Mouse (Mus musculus) yolk sac, embryonic 10.5 days (tissue): ENCODE results near the gene Chchd1.
A peak's percentile ranks its signal among the peaks of the same experiment; 100 is the strongest.
"Not testable (repeated sequence)": the region's sequence is repeated elsewhere in the genome, so short reads cannot be mapped to it uniquely, and the experiment has no call there.

Experiments
- DNase-seq: peaks from one replicate; pipeline ENCODE4 v3.0.0-alpha.2; 2017; ENCODE audit warnings: low spot score

Chchd1 gene

GRCm38 (mm10) chr14:20689009-20689408 is 13.8 kb upstream of the Chchd1 start:
- DNase-seq = no peak

GRCm38 (mm10) chr14:20691772-20692171 is 11.0 kb upstream of the Chchd1 start:
- DNase-seq = no peak

GRCm38 (mm10) chr14:20693589-20694101 is 9.2 kb upstream of the Chchd1 start:
- no peak for DNase-seq

DNA sequence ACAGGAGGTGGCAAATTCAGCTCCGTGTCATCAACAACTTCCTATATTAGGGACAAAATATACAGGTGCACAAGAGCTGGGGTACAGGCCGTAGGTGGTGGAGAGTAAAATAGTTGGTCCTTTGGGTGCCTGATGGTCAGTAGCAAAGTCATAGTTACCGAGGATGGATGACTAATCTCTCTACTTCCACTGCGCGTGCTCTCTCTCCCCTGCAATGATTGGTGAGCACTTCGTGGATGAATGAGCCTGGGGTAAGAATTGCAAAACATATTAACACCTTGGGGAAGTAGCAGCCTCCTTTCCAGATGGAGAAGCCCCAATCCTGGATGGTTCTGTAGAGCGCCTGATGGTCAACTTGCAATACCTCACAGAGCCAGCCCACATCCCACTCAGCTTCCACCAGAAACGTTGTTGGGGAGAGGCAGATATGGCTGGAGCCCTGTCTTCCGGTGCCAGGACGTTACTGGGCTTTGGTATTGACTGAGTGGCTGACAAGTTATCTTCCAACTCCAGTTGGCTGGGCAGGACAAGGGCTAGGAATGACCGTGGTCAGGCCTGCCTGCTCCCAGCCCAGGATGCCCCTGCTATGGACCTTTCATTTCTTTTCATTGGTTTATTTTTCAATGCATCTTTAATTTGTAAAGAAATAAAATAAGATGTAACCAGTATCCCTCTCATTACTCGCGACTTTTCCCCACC is 8.5 kb upstream of the Chchd1 start:
- no peak for DNase-seq

DNA sequence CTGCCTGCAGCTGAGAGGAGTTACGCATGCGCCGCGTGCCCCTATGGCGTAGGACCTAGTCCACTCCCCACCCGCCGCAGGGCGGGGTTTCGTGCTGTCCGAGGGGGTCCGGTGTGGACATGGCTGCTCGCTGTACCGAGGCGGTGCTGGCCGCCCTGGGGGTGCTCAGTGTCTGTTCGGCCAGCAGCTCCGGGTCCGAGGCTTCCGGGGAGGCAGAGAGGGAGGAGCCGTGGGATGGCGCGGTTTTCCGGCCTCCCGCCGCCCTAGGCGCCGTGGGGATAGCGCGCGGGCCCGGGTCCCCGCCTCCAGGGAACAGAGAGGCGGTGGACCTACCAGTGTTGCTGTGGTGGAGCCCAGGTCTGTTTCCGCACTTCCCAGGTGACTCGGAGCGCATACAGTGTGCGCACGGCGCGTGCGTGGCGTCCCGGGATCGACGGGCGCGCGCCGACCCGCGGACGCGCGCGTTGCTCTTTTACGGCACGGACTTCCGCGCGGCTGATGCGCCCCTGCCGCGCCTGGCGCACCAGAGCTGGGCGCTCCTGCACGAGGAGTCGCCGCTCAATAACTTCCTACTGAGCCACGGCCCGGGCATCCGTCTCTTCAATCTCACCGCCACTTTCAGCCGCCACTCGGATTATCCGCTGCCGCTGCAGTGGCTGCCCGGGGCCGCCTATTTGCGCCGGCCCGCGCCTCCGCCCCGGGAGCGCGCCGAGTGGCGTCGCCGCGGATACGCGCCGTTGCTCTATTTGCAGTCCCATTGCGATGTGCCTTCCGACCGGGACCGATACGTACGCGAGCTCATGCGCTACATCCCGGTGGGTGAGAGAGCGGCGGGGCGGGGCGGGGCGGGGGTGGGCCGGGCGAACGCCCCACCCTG is 7.7 kb upstream of the Chchd1 start, which contains the start of gene Fut11:
Gene Fut11 (plus strand): TSS at position 85 of the 877 bp plus-strand sequence.
- DNase-seq = peak; percentile 92

DNA sequence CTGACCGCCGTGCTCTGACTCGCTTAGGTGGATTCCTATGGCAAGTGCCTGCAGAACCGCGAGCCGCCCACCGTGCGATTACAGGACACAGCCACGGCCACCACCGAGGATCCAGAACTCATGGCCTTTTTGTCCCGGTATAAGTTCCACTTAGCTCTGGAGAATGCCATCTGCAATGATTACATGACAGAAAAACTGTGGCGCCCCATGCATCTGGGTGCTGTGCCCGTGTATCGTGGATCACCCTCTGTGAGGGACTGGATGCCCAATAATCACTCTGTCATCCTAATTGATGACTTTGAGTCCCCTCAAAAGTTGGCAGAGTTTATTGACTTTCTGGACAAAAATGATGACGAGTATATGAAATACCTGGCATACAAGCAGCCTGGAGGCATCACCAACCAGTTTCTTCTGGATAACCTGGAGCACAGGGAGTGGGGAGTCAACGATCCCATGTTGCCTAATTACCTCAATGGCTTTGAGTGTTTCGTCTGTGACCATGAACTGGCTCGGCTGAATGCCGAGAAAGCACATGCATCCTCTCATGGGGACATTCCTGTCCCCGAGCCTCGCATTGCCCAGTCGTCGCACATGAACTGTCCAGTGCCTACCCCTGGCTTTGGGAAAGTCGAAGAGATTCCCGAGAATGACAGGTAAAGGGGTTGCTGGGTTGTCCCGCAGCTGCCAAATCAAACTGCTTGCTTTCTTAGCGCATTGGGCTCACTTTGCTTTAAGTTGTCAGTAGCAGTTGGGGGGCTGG is 6.9 kb upstream of the Chchd1 start:
- DNase-seq = no peak

- no peak for DNase-seq
Observed at GRCm38 (mm10) chr14:20696986-20697385, 5.8 kb upstream of the Chchd1 start.

DNA sequence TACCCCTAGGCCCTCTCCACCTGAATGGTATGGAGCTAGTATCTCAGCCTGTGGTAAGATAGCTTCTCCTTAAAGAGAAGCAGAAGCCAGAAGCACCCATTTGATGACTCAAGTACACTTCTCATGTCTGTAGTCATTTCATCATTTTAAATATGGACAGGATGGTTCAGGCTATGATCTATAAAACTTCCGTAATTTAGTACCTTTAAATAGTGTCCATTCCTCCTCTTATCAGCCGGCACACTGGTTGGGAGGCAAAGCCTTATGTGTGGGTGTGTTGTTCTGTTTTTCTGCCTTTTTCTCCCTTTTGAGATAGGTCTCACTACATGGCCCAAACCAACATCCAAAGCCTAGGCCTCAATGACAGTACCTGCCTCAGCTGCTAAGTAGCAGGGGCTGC is 4.3 kb upstream of the Chchd1 start:
- no peak for DNase-seq

- DNase-seq = no peak
Observed at GRCm38 (mm10) chr14:20700362-20700761, 2.4 kb upstream of the Chchd1 start.

- no peak for DNase-seq
Observed at GRCm38 (mm10) chr14:20701554-20701953, 1.3 kb upstream of the Chchd1 start.

DNA sequence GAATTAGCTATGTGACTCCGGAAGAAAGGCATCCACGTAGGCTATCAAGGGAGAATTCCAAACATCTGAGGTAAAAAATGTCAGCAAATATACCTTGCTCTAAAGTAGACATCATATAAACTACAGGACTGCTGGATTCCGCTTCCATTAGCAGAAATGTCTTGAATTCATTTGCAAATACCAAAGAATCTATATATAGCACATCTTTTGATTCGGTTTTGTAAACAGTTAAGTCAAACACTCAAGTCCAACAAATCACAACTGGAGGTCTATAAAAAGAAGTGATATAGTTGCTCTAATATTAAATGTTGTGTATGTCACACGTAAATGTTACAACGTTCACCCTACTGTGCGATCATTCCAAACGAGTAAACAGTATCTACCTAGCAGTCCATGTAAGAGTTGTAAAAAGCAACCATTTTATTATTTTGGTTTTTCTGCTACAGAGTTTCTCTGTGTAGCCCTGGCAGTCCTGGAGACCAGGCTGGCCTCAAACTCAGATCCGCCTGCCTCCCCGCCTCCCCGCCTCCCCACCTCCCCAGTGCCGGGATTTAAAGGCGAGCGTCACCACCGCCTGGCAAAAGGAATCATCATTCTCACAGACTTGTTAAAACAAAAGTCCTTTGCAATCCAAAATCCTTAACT is 588 bp upstream of the Chchd1 start:
- DNase-seq = no peak

DNA sequence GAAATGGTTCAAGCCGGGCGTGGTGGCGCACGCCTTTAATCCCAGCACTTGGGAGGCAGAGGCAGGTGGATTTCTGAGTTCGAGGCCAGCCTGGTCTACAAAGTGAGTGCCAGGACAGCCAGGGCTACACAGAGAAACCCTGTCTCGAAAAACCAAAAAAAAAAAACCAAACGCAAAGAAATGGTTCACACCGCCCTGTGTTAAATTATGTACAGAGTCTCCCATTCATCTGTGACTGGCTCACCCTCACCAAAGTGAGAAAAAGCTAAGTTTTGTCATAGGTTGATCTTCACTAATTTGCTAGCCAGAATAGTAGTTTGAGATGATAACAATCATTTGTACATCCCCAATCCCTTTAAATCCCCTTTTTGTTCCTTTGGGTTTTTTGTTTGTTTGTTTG is 655 bp downstream of the Chchd1 start:
- not testable (repeated sequence) for DNase-seq

GRCm38 (mm10) chr14:20707201-20708190 is 4.7 kb downstream of the Chchd1 start, which contains the start of gene Zswim8:
Zswim8 (plus strand) TSS chr14:20707552.
- DNase-seq = peak; percentile 92

GRCm38 (mm10) chr14:20708239-20708638 is 5.4 kb downstream of the Chchd1 start:
- no peak for DNase-seq

DNA sequence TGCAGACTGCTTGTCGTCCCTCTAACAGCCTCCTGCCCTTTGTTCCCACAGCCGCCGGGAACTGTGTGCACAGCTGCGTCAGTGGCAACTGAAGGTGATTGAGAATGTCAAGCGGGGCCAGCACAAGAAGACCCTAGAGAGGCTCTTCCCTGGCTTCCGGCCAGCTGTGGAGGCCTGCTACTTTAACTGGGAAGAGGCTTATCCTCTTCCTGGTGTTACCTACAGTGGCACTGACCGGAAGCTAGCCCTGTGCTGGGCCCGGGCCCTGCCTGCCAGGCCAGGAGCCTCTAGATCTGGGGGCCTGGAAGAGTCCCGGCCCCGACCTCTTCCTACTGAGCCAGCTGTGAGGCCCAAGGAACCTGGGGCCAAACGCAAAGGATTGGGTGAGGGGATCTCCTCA is 11.0 kb downstream of the Chchd1 start:
- DNase-seq = peak; percentile 65

- DNase-seq = no peak
Observed at GRCm38 (mm10) chr14:20718443-20718842, 15.6 kb downstream of the Chchd1 start.

DNA sequence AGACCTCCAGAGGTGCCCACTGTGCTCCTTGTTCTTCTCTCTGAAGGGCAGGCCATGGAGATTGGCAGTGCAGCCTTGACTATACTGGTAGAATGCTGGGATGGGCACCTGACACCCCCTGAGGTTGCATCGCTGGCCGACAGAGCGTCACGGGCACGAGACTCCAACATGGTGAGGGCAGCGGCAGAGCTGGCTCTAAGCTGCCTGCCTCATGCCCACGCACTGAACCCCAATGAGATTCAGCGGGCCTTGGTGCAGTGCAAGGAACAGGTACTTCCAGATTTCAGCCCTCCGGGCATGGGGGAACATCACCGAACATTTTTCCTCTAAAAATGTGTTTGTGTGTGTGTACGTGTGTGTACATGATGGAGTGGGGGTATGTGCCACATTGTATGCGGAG is 17.0 kb downstream of the Chchd1 start:
- DNase-seq = no peak

DNA sequence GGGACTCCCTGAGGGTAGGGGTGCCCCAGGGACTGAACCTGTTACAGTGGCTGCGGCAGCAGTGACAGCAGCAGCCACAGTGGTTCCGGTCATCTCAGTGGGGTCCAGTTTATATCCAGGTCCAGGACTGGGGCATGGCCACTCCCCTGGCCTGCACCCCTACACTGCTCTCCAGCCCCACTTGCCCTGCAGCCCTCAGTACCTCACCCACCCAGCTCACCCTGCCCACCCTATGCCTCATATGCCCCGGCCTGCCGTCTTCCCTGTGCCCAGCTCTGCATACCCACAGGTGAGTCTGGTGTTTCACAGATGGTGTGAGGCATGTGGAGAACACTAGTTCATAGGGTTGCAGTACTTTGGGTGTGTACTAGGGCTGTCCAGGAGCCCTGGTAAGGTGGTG is 18.6 kb downstream of the Chchd1 start:
- DNase-seq = no peak

DNA sequence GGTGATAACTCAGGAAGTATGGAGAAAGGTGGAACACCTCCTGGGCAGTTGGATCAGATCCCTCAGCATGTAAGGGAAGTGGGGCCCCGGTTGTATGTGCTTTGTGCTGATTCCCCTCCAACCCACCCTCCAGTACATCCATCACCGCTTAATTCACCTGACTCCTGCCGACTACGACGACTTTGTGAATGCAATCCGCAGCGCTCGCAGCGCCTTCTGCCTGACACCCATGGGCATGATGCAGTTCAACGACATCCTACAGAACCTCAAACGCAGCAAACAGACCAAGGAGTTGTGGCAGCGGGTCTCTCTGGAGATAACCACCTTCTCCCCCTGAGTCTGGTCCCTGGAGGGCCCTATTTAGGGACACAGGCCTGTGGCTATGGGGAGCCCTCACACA is 20.2 kb downstream of the Chchd1 start:
- no peak for DNase-seq

GRCm38 (mm10) chr14:20724043-20724442 is 21.2 kb downstream of the Chchd1 start:
- DNase-seq = peak; percentile 36
